Mouse (Mus musculus) neutrophil, adult 5-6 weeks (primary cell): ENCODE data around the gene Nav2. TPM values are rescaled to one million over a fixed set of nuclear protein-coding genes. Genes with fewer than 3 reads are reported as not detected.

Source experiments
- ATAC-seq: fragments of 151-379, 151-347 bp; 2 replicates; pipeline ENCODE4 v1.8.0; 2017; ENCODE audit warnings: mild to moderate bottlenecking, moderate TSS enrichment; ENCODE audit not compliant: insufficient number of reproducible peaks, poor library complexity, low FRiP score, severe bottlenecking; ENCODE audit errors: extremely low read depth
- total RNA-seq: library from RNA; stranded (forward); fragments of 200-1000 nt; gene quantifications from 2 replicates; pipeline ENCODE4 v1.2.3, GENCODE M21; 2017

The Nav2 gene
- total RNA-seq, 1 experiment from 2014 or later, result 3.1 TPM

DNA sequence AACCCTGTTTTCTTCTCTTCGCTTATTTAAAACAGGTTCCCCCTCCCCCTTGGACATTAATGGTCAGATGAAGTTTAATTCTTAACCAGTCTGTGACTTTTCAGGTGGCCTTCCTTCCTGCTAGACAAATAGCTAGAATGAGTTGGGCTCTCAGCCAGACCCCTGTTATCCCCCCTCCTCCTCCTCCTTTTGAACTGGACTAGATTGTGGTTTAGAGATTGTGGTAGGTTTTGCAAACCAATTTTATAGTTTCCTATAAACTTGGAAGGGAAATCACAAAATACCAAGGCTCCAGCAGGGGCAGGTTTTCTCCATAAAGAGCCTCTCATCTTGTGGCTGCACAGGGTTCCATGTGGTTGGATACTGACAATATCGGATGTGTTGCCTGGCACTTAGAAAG, 606.5 kb downstream of the Nav2 start:
- ATAC-seq, result no peak

DNA sequence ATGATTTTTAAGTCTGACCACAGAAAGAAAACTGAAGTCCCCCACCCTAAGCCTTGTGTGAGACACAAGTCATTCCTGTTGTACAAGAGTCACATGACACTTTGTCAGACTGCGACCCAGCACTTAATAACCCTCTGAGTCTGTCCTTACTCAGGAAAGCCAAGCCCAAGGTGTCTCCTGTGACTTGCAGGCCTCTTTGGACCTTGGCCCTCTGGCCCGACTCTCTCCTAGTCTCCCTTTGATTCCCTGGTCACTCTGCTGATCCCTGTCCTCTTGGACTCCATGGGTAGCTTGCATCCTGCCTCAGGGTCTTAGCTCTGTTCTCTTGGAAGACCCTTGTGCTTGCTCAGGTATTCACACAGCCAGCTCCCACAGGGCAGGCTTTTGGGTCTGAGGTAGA, 612.0 kb downstream of the Nav2 start:
- no peak for ATAC-seq

DNA sequence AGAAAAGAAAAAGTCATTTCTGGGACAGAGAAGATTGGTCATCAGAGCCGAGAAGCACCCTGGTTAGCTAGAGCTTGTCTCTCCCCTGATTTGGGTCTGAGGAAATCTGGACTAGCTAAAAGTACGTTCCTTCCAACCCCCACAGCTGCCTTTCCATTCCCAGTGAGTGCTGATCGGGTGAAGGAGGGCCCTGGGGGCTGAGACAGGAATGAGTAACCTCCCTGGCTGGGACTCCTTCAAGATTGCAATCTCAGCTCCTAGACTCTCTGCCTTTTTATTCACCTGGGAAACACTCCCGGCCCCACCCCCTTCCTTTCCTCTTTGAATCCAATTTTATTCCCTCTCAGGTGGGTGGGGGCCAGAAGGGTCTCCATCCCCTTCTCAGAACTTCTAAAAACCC, 612.8 kb downstream of the Nav2 start:
- no peak for ATAC-seq

DNA sequence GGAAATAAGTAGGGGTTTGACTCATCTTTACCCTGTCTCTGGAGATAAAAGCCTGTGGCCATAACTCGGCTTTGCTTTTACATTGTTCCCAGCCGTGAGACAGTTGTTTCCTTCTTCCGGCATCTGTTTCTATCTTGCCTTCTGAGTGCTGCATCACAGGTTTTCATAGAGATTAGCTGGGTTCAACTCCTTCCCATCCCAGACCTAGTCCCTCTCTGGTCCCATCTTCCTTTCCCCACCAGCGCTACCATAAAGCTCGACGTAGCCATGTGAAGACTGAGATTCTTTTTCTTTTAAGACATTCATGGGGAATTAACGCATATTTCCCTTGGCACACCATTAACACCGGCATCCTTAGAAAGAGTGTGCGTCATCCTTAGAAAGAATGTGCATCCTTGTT, 613.5 kb downstream of the Nav2 start:
- ATAC-seq, result no peak

DNA sequence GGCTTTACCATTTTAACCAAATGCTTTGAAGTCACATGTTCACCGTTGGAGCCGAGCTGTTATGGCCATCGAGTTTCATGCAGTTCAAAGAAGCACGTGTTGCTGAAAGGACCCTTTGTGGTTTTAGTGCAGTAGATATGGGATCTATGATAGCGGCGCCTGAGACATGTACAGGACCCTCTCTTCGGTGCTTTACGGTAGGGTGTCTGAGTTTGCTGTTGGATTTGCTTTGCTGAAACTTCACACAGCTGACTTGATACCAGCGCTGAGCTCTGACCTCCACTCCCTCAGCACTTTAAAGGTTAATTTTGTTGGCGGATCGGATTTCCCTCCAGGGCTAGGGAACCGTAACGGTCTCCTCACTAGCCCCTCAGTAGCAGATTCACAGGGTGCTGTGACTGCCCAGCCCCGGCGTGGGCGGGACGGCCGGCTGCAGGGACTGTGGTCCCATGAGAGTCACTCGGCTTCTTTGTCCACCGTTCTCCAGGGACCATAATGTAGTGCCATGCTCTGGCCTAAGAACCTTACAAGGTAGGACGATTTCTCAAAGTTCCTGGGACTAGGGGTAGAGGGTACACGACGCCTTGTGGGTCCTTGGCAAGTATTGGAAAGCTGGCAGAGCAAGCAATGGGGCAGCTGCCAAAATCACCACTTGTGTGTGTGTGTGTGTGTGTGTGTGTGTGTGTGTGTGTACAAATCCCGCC, 614.0 kb downstream of the Nav2 start:
- ATAC-seq, result no peak

DNA sequence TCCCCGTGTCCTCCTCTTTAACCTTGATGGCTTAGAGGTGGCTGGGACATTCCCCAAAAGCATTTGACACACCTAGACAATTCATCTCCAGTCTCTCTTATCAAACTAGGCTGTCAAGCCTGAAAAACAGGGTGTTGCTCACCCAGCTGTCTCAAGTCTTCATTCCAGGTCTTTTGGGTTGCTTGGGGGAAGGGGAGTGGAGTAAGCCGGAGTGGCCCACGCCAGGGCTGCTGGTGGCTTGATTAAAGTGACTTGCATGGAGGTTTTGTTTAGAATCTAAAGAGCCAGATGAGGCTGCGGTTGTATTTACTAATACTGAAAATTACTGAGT, 614.6 kb downstream of the Nav2 start:
- no peak for ATAC-seq

DNA sequence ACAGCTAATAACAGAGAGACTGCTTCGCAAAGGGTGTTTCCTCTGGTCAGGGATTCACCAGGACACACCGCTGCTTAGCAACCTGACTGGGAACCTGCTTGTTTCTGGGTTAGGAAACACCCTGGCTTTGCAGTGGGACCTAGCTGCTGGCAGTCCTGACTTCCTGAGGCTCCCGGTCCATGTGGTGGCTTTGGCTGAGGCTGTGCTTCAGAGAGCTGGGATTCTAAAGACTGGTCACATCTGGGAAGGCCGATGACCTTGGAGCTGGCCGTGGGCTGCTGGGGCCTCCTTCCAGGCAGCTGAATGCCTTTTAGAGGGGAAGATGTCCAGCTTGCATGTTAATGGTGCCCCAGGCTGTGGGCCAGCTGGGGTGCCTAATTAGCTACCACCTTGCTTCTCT, 615.2 kb downstream of the Nav2 start:
- no peak for ATAC-seq

DNA sequence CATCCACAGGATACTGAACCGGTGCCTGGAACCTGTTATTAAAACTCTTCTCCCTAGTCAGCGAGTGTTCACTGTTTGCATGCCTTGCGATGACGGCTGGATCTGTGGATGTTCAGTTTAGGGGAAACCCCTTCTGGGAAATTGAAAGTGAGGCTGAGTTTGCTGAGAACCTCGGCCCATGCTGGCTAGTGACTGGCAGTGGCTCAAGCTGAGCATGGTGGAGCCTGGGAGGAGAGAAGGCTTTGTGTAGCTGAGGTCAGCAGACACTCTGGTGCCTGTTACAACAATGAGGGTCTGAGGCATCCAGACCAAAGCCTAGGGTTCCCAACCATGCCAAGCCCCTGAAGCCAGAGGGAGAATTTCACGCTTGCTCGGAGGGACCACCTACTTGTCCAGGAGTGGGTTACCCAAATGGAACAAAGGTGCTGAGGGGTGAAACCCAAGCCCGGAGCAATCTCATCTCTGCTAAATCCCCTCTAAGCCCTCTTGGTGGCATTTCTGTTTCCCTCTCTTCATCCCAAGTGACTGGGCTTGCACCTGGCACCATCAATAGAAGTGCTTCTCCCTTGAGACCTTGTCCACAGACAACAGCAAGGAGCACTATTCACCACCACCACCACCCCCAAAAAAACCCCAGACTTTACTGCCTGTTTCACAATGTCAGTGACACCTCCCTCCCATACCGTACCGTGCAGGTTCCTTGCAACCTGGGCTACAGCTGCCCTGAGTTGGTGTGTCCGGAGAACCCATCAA, 617.0 kb downstream of the Nav2 start:
- ATAC-seq, result no peak

DNA sequence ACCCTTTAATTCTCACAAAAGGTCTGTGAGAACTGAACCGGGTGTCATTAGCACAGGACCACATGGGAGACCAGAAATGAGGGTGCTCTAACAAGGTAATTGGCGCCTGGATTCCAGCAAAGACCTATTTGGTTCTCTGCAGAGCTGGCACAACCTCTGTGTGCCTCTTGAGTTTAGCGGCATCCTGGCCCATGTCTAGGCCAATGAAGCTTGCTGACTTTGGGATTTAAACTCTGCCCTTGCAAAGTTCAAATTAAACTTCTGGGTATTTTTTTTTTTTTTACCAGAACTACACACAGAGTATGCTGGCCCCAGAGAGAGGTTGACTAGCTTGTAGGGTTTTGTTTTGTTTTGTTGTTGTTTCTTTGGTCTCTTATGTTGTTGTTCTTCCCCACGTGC, 617.6 kb downstream of the Nav2 start:
- no peak for ATAC-seq

DNA sequence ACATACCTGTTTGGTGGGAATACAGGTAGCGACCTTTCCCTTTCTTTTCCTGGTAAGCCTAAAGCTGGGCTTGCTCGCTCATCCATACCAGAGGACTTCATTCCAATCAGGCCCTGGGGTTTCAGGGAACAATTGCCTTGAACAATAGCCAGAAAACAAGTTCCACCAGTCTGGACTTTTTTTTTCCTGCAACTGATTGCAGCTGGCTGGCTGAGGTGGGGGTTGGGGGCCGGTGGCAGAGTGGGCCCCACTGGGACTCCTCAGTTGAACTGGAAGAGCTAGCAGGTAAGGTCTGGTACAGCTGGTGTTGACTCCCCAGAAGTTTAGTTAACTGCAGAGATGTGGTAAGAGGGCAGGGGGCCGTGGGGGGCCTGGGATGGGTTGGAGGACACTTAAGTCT, 619.0 kb downstream of the Nav2 start:
- ATAC-seq, result no peak

DNA sequence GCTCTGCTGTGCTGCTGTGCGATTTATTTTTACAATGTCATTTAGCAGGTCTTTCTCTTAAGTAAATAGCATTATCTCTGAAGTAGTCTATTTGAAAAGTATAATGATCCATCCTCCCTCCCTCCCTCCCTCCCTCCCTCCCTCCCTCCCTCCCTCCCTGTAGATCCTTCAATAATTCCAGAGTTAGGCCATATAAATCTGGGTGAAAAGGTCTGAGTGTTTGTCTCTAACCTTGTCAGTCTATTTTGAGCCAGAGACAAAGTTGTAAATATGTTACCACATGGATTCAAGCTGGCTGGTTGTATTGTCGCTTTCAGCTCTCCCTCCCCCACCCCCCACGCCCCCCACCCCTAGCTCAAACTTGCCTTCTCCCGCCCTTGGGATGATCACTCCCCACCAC, 619.4 kb downstream of the Nav2 start:
- ATAC-seq, result no peak

DNA sequence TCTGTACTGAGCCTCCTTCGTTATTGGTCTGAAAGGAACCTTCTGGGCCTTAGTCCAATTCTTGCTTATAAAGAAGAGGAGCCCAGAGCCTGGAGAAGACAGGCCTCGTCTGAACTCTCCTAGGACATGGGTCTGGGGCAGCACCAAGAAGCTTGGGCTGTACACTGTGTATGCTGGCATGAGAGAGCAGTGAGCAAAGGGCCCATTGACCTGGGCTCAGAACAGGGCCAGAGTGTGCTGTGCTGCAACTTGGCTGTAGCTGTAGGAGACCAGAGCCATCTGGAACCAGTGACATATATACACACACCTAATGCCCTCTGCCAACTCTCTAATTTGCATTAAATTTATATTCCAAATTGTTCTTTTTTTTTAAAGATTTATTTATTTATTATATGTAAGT, 621.0 kb downstream of the Nav2 start:
- no peak for ATAC-seq

DNA sequence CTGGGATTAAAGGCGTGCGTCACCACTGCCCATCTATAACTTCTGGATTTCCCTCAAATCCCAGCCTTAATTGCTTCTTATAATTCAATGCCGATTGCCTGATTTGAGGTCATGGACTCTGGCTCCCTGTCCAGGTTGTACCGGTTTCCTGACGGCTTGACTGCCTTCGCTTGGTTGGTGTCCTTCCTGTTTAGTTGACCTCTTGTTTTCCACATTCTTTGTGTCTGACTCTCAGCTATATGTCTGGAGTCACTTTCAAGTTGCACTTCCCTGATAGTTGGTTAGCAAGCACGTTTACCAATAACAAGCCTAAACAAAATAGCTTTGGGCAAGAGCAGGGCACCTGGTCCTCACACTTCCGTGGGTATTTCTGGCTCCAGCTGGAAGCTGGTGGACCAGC, 625.1 kb downstream of the Nav2 start:
- no peak for ATAC-seq

DNA sequence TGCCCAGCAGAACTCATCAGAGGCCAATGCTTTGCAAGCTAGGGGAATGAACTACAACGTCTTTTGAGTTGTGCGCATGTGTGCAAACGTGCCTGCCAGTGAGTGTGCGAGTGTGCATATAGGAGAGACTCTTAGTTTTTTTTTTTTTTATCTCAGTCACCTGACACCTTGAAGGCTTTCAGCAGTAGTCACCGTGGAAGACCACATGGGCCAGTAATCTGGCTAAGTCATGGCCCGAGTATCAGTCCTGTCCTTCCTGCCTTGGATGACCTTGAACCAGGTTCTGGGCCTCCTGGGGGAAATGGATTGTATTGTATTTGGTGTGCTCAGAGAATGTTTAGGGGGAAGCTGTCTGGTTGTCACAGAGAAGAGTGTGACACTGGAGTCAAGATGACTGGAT, 625.7 kb downstream of the Nav2 start:
- ATAC-seq, result no peak

DNA sequence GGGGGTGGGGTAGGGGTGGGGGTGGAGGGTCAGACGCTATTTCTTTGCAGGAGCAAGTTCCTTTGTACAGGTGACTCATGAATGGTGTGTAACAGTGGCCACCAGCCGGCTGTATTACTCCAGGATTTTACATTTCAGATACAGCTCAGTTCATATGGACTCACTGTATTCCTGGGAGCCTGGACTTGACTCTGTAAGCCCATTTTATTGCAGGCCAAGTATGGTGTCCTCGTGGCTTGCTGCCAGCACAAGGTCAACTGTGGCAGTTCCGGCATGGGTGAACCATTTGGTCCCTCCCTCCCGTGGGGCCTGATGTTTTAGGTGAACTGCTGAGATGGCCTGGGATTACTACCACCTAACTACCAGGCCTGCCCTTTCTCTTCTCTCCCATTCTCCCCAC, 629.8 kb downstream of the Nav2 start:
- no peak for ATAC-seq

DNA sequence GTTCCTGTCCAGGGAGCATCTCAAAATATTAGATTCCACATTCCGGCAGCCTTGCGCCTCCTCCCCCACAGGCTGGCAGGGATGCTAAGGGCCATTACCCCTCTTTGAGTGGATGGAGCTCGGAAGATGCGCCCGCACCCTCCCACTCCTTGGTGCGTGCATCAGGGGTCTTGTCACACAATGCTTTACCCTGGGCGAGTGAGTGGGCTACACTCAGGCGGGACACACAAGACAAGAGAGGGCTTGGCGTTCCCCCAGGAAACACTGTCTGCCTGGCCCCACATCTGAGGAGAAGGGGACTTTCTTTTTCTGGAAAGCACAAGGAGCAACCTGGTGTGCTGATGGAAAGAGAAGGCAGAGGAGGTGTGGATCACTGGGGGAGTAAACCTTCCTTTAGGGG, 631.7 kb downstream of the Nav2 start:
- no peak for ATAC-seq

DNA sequence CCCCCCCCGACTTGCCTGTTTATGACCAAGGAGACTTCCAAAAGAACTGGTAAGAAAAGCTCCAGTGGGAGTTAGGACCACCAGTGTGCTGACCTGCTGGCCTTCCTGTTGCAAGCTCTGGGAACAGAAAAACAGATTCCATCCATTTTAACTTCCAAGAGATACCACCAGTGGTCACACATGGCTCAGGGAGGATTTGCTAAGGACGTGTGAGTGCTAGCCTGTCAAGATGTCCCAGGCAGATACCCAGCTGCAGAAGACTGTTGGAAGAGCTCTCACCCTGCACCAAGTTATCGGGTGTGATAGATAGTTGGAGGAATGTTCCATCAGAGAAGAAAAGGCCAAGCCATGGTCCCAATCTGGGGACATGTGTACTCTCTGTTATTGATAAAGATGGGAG, 633.6 kb downstream of the Nav2 start:
- no peak for ATAC-seq

DNA sequence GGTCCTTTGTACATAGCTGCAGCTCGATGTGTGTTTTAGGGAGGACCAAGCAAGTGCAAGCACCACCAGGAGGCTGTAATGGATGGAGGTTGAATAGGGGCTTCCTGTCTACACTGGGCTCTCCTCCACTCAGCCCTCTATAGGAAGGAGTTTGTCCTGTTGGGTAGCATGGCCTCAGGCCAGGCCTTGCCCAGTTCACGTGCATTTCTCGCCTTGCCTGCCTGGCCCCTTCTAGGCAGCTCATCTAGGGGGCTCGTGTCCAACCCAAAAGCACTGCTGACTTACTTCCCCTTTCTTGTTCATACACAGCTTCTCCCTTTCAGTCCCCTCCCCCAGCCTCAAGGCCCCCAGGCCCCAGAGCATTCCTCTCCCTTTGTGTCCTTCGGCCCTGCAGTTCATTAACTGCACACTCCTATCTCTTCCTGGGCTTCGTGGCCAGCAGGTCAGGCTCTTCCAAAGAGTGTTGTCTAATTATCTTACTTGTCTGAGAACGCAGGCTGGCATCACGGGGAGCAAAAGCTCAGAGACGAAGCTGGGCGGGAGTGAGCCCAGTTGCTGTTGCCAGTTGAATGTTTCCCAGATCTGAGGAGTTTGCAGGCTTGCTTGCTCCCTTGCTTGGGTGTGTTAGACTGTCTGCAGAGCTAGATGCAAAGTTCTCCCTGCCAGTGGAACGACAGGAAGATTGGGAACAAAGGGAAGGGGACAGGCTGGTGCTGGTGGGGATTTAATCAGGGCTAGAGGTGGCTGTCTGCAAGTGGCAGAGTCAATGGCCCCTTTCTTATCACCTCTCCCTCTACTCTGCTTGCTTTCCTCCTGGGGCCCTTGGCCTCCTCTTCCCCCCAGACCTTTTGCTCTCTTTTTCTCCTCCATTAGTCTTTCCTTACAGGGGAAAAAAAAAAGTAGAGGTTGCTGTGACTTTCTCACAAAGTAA, 636.5 kb downstream of the Nav2 start:
- no peak for ATAC-seq

DNA sequence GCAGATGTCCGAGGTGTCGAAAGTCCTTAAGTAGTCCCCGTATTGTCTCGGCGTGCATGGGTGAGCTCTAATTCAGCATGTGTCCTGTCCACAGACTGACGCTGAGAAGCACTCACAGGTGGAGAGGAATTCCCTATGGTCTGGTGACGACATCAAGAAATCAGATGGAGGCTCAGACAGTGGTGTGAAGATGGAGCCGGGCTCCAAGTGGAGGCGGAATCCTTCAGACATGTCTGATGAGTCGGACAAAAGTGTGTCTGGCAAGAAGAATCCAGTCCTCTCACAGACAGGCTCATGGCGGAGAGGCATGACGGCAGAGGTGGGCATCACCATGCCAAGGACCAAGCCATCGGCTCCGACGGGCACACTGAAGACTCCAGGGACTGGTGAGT, 637.2 kb downstream of the Nav2 start:
- ATAC-seq, result no peak

DNA sequence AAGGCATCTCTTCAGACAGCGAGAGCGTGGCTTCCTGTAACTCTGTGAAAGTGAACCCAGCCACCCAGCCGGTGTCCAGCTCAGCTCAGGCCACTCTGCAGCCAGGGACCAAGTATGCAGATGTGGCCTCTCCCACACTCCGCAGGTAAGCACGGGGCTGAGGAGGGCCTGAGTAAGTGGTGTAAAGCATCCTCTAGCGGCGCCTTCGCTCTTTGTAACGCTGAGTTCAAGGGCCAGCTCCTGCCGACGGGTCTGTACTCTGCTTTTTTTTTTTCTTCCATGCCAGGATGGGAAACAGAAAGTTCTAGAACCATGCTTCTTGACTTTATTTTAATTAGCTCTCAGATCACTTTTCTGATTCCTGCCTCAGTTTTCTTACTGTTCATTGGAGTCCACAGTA, 639.9 kb downstream of the Nav2 start:
- ATAC-seq, result no peak
